Mouse (Mus musculus): ENCODE measurements around the gene Glis2. TPM values are rescaled to one million over a fixed set of nuclear protein-coding genes. Genes with fewer than 3 reads are reported as not detected.

The Glis2 gene
- polyA plus RNA-seq, 1 experiment from 2014 or later: 13.2 TPM

- Histone ChIP-seq H3K4me1 (ENCODE audit: control insufficient read depth, insufficient read depth, low read length) (peaks cover 62% of the 10 kb centered on the region), H3K27ac (ENCODE audit: low read depth, low read length) (no peak overlapping the region; the same call in 1 of the 2 replicates), H3K9me3 (ENCODE audit: control insufficient read depth, low read length) (no peaks in the 10 kb centered on the region), H3K9ac (replicated peaks; ENCODE audit: low read depth, low read length) (0 out of 2 replicates have a peak overlapping the region, but pooled peaks have one; percentile 25), H3K4me2 (ENCODE audit: low read depth, low read length) (0 out of 2 replicates have a peak overlapping the region, but pooled peaks have one; percentile 1), H3K27me3 (ENCODE audit: control insufficient read depth, insufficient read depth, low read length) (no peaks in the 10 kb centered on the region), H3K4me3 (ENCODE audit: low read depth, low read length) (no peak overlapping the region), H3K36me3 (ENCODE audit: control insufficient read depth, insufficient read depth, low read length) (no peaks in the 10 kb centered on the region)
- ATAC-seq (ENCODE audit: low read depth): no peak
- 64% methylated on average over 5 of the region's 5 CpGs for WGBS
Observed at GRCm38 (mm10) chr16:4598041-4598440, 3.5 kb downstream of the Glis2 start.

DNA sequence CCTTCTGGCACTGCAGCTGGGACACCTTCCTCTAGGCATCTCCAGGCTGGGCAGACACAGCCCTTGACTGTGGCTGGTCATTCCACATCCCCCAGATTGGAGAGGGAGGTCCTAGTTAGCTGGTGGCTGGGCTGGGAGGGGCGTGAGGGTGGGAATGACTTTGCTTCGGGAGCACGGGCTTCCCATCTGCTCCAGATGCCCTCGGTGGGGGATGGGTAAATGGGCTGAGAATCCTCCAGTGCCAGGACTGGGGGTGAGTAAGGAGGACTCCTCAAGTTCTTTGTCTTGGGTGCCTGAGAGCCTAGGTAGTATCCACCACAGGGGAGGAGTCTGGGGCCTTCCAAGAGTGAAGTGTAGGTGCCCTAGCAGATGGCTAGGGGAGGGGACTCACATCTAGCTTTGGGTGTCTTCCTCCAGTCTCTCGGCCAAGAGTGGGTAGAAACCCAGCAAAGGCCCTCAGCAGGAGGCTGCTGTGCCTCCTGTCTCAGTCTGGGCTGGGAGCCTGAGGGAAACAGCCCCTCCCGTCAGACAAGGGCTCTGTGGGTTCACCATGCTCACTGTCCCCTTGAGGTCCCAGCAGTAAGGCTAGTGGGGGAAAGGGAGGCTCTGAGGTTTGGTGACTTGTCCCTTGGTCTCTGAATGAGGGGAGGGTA, 4.5 kb downstream of the Glis2 start:
- no peak overlapping the region; the same call in 1 of the 2 replicates for H3K27ac ChIP-seq (ENCODE audit: low read depth, low read length)
- no peak for ATAC-seq (ENCODE audit: low read depth)
- H3K36me3 ChIP-seq (ENCODE audit: control insufficient read depth, insufficient read depth, low read length): no peaks in the 10 kb centered on the region
- no peak overlapping the region for H3K4me3 ChIP-seq (ENCODE audit: low read depth, low read length)
- 7% methylated on average over 6 of the region's 6 CpGs for WGBS
- no peak overlapping the region for H3K9ac ChIP-seq (replicated peaks; ENCODE audit: low read depth, low read length)
- no peaks in the 10 kb centered on the region for H3K9me3 ChIP-seq (ENCODE audit: control insufficient read depth, low read length)
- H3K4me2 ChIP-seq (ENCODE audit: low read depth, low read length): no peak overlapping the region
- H3K27me3 ChIP-seq (ENCODE audit: control insufficient read depth, insufficient read depth, low read length): no peaks in the 10 kb centered on the region
- H3K4me1 ChIP-seq (ENCODE audit: control insufficient read depth, insufficient read depth, low read length): peaks cover 67% of the 10 kb centered on the region

DNA sequence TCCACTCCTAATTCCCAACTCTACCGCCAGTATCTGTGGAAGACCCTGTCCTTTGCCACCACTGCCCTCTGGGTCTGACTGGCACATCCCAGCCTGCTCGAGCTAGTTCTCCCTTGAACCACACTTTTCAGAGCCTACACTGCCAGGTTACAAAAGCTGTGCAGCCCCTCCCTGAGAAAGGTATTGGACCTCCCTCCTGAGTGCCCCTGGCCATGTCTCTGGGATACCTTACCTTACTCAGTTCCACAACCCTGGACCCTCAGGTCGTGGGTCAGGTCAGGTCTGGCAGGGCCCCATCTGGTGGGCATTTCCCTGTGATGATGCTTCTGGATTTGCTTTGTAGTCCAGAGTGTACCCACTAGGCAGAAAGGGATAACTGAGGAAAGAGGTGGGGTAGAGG, 5.1 kb downstream of the Glis2 start:
- Histone ChIP-seq H3K9me3 (ENCODE audit: control insufficient read depth, low read length) (no peaks in the 10 kb centered on the region), H3K36me3 (ENCODE audit: control insufficient read depth, insufficient read depth, low read length) (no peaks in the 10 kb centered on the region), H3K27ac (ENCODE audit: low read depth, low read length) (no peak overlapping the region), H3K9ac (replicated peaks; ENCODE audit: low read depth, low read length) (no peak overlapping the region), H3K4me2 (ENCODE audit: low read depth, low read length) (no peak overlapping the region), H3K4me3 (ENCODE audit: low read depth, low read length) (no peak overlapping the region), H3K4me1 (ENCODE audit: control insufficient read depth, insufficient read depth, low read length) (peaks cover 67% of the 10 kb centered on the region), H3K27me3 (ENCODE audit: control insufficient read depth, insufficient read depth, low read length) (no peaks in the 10 kb centered on the region)
- WGBS: 86% methylated on average over 3 of the region's 3 CpGs
- ATAC-seq (ENCODE audit: low read depth): no peak

DNA sequence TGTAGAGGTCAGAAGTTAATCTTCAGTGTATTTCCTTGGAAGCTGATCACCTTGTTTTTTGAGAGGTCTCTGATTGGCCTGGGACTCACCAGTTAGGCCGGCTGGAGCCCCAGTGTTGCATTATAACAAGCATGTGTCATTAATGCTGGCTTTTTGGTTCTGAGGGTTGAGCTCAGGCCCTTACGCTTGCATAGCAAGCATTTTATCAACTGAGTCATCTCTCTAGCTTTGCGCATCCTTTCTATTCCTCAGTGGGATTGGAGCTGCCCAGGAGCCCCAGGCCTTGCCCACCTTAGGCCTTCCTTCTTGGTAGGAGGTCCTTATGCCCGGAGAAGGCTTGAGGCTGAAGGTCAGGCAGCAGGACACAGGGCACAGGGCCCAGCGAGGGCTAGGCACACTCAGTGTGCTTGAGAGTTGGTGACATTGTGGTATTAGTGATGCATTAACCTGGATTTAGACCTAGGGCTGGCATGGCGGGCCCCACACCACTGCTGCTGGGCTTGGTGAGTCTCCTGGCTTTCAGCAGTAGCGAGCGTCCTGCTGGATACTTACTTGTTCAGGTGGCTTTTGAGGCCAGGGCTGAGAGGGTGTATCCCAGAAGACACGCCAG, 6.3 kb downstream of the Glis2 start:
- WGBS: 80% methylated on average over 9 of the region's 9 CpGs
- H3K27ac ChIP-seq (ENCODE audit: low read depth, low read length): no peak overlapping the region
- no peaks in the 10 kb centered on the region for H3K27me3 ChIP-seq (ENCODE audit: control insufficient read depth, insufficient read depth, low read length)
- no peaks in the 10 kb centered on the region for H3K9me3 ChIP-seq (ENCODE audit: control insufficient read depth, low read length)
- H3K36me3 ChIP-seq (ENCODE audit: control insufficient read depth, insufficient read depth, low read length): no peaks in the 10 kb centered on the region
- H3K4me2 ChIP-seq (ENCODE audit: low read depth, low read length): no peak overlapping the region
- ATAC-seq (ENCODE audit: low read depth): no peak
- H3K4me3 ChIP-seq (ENCODE audit: low read depth, low read length): no peak overlapping the region
- peaks cover 72% of the 10 kb centered on the region for H3K4me1 ChIP-seq (ENCODE audit: control insufficient read depth, insufficient read depth, low read length)
- no peak overlapping the region for H3K9ac ChIP-seq (replicated peaks; ENCODE audit: low read depth, low read length)

- Histone ChIP-seq H3K36me3 (ENCODE audit: control insufficient read depth, insufficient read depth, low read length) (no peaks in the 10 kb centered on the region), H3K4me3 (ENCODE audit: low read depth, low read length) (no peak overlapping the region), H3K9me3 (ENCODE audit: control insufficient read depth, low read length) (no peaks in the 10 kb centered on the region), H3K4me1 (ENCODE audit: control insufficient read depth, insufficient read depth, low read length) (peaks cover 62% of the 10 kb centered on the region), H3K27me3 (ENCODE audit: control insufficient read depth, insufficient read depth, low read length) (no peaks in the 10 kb centered on the region), H3K9ac (replicated peaks; ENCODE audit: low read depth, low read length) (peak overlapping the region; percentile 11; the same call in 1 of the 2 replicates), H3K27ac (ENCODE audit: low read depth, low read length) (no peak overlapping the region), H3K4me2 (ENCODE audit: low read depth, low read length) (no peak overlapping the region)
- 8% methylated on average over 3 of the region's 3 CpGs for WGBS
- ATAC-seq (ENCODE audit: low read depth): no peak
Observed at GRCm38 (mm10) chr16:4602189-4602588, 7.7 kb downstream of the Glis2 start.

DNA sequence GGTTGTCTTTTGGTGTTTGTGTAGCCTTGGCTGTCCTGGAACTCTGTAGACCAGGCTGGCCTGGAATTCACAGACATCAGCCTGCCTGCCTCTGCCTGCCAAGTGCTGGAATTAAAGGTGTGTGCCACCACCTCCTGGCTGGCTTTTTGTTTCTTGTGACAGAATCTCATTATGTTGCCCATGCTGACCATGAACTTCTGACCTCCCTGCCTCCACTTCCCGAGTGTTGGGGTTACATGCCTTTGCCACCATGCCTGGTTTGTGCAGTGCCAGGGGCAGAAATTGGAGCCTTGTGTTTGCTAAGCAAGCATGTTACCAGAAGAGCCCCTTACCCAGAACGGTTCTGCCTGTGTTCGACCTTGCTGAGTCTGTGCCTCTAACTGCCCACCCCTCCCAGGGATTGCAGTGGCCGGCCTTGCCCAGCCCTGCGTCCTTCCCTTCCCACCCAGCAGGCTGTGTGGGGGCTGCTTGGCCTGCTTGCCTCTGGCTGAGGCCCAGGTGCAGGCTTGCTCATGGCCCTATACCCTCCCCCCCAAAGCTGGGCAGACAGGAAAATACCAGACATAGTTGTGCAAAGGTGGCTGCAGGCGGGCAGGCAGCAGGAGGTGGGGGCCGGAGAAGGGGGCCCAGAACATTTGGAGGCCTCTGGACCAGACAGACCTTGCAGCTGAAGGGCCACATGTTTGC, 8.4 kb downstream of the Glis2 start:
- no peak overlapping the region for H3K9ac ChIP-seq (replicated peaks; ENCODE audit: low read depth, low read length)
- H3K27me3 ChIP-seq (ENCODE audit: control insufficient read depth, insufficient read depth, low read length): no peaks in the 10 kb centered on the region
- H3K9me3 ChIP-seq (ENCODE audit: control insufficient read depth, low read length): no peaks in the 10 kb centered on the region
- H3K4me2 ChIP-seq (ENCODE audit: low read depth, low read length): no peak overlapping the region
- ATAC-seq (ENCODE audit: low read depth): no peak
- WGBS: 31% methylated on average over 7 of the region's 7 CpGs
- no peaks in the 10 kb centered on the region for H3K36me3 ChIP-seq (ENCODE audit: control insufficient read depth, insufficient read depth, low read length)
- no peak overlapping the region for H3K4me3 ChIP-seq (ENCODE audit: low read depth, low read length)
- peaks cover 60% of the 10 kb centered on the region for H3K4me1 ChIP-seq (ENCODE audit: control insufficient read depth, insufficient read depth, low read length)
- H3K27ac ChIP-seq (ENCODE audit: low read depth, low read length): no peak overlapping the region

GRCm38 (mm10) chr16:4603453-4603837, 8.9 kb downstream of the Glis2 start:
- Histone ChIP-seq H3K27ac (ENCODE audit: low read depth, low read length) (no peak overlapping the region), H3K27me3 (ENCODE audit: control insufficient read depth, insufficient read depth, low read length) (no peaks in the 10 kb centered on the region), H3K36me3 (ENCODE audit: control insufficient read depth, insufficient read depth, low read length) (no peaks in the 10 kb centered on the region), H3K4me1 (ENCODE audit: control insufficient read depth, insufficient read depth, low read length) (peaks cover 55% of the 10 kb centered on the region), H3K4me2 (ENCODE audit: low read depth, low read length) (no peak overlapping the region), H3K9me3 (ENCODE audit: control insufficient read depth, low read length) (no peaks in the 10 kb centered on the region), H3K4me3 (ENCODE audit: low read depth, low read length) (no peak overlapping the region), H3K9ac (replicated peaks; ENCODE audit: low read depth, low read length) (no peak overlapping the region)
- 58% methylated on average over 1 of the region's 1 CpGs for WGBS
- ATAC-seq (ENCODE audit: low read depth): no peak

DNA sequence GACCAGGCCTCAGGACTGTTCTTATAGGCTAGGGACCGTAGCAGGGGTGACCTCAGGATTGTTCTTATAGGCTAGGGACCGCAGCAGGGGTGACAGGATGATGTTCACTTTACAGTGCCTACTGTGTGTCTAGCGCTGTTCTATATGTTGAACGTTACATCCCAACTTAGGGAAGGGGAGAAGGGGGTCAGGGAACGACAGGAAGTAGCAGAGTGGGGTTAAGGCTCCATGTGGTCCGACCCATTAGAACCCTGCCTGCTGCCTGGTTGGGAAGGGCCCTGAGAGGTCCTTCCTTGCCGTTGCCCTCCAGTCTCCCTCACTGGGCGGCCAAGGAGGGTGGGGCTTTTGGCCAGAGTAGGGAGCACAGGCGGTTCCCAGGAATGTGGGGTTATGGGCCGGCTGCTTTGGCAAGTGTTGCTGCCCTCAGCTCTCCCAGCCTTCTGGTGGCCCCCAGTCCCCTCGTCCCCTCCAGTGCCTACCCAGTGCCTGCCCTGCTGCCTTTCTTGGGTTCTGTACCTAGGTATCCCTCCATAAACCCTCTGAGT, 9.9 kb downstream of the Glis2 start:
- no peaks in the 10 kb centered on the region for H3K9me3 ChIP-seq (ENCODE audit: control insufficient read depth, low read length)
- peaks cover 46% of the 10 kb centered on the region for H3K4me1 ChIP-seq (ENCODE audit: control insufficient read depth, insufficient read depth, low read length)
- H3K4me2 ChIP-seq (ENCODE audit: low read depth, low read length): no peak overlapping the region
- H3K36me3 ChIP-seq (ENCODE audit: control insufficient read depth, insufficient read depth, low read length): no peaks in the 10 kb centered on the region
- H3K4me3 ChIP-seq (ENCODE audit: low read depth, low read length): no peak overlapping the region
- no peaks in the 10 kb centered on the region for H3K27me3 ChIP-seq (ENCODE audit: control insufficient read depth, insufficient read depth, low read length)
- no peak for ATAC-seq (ENCODE audit: low read depth)
- WGBS: 68% methylated on average over 11 of the region's 11 CpGs
- no peak overlapping the region for H3K27ac ChIP-seq (ENCODE audit: low read depth, low read length)
- H3K9ac ChIP-seq (replicated peaks; ENCODE audit: low read depth, low read length): no peak overlapping the region
